Mouse (Mus musculus): ENCODE measurements around the gene Ube3b.

The Ube3b gene

GRCm38 (mm10) chr5:114380209-114381012 is at the start of gene Ube3b, which contains the start of gene Kctd10:
Gene Ube3b (plus strand): TSS chr5:114380607.
Gene Kctd10 (minus strand): TSS chr5:114380508.
- DNase-seq (ENCODE audit: low read depth in 2 of 2, low spot score in 2 of 2): peak; percentile 80 to 81

- DNase-seq (ENCODE audit: low read depth in 2 of 2, low spot score in 2 of 2): no peak
Measured at GRCm38 (mm10) chr5:114342996-114343395, 37.4 kb upstream of the Ube3b start.

- no peak for DNase-seq (ENCODE audit: low read depth in 2 of 2, low spot score in 2 of 2)
Measured at GRCm38 (mm10) chr5:114343612-114344011, 36.8 kb upstream of the Ube3b start.

GRCm38 (mm10) chr5:114345538-114345937 is 34.9 kb upstream of the Ube3b start:
- DNase-seq (ENCODE audit: low read depth in 2 of 2, low spot score in 2 of 2): no peak

GRCm38 (mm10) chr5:114347005-114347404 is 33.4 kb upstream of the Ube3b start:
- no peak for DNase-seq (ENCODE audit: low read depth in 2 of 2, low spot score in 2 of 2)

- DNase-seq (ENCODE audit: low read depth in 2 of 2, low spot score in 2 of 2): no peak
Measured at GRCm38 (mm10) chr5:114351490-114351889, 28.9 kb upstream of the Ube3b start.

GRCm38 (mm10) chr5:114356250-114356935 is 24.0 kb upstream of the Ube3b start:
- DNase-seq (ENCODE audit: low read depth in 2 of 2, low spot score in 2 of 2): peak; percentile 58 to 63

GRCm38 (mm10) chr5:114356936-114357751 is 23.3 kb upstream of the Ube3b start:
- DNase-seq (ENCODE audit: low read depth in 2 of 2, low spot score in 2 of 2): no peak

GRCm38 (mm10) chr5:114358833-114359232 is 21.6 kb upstream of the Ube3b start:
- no peak for DNase-seq (ENCODE audit: low read depth in 2 of 2, low spot score in 2 of 2)

- DNase-seq (ENCODE audit: low read depth in 2 of 2, low spot score in 2 of 2): no peak
Measured at GRCm38 (mm10) chr5:114359586-114359985, 20.8 kb upstream of the Ube3b start.

- DNase-seq (ENCODE audit: low read depth in 2 of 2, low spot score in 2 of 2): no peak
Measured at GRCm38 (mm10) chr5:114360968-114361367, 19.4 kb upstream of the Ube3b start.

GRCm38 (mm10) chr5:114365043-114365752 is 15.2 kb upstream of the Ube3b start:
- no peak for DNase-seq (ENCODE audit: low read depth in 2 of 2, low spot score in 2 of 2)

GRCm38 (mm10) chr5:114368121-114368520 is 12.3 kb upstream of the Ube3b start:
- no peak for DNase-seq (ENCODE audit: low read depth in 2 of 2, low spot score in 2 of 2)

- no peak for DNase-seq (ENCODE audit: low read depth in 2 of 2, low spot score in 2 of 2)
Measured at GRCm38 (mm10) chr5:114368803-114369496, 11.5 kb upstream of the Ube3b start.

GRCm38 (mm10) chr5:114369921-114370320 is 10.5 kb upstream of the Ube3b start:
- DNase-seq (ENCODE audit: low read depth in 2 of 2, low spot score in 2 of 2): no peak

- DNase-seq (ENCODE audit: low read depth in 2 of 2, low spot score in 2 of 2): no peak
Measured at GRCm38 (mm10) chr5:114370371-114370776, 10.0 kb upstream of the Ube3b start.

GRCm38 (mm10) chr5:114371331-114371730 is 9.1 kb upstream of the Ube3b start:
- no peak for DNase-seq (ENCODE audit: low read depth in 2 of 2, low spot score in 2 of 2)

GRCm38 (mm10) chr5:114371731-114372473 is 8.5 kb upstream of the Ube3b start:
- DNase-seq (ENCODE audit: low read depth in 2 of 2, low spot score in 2 of 2): no peak

GRCm38 (mm10) chr5:114372565-114372964 is 7.8 kb upstream of the Ube3b start:
- no peak for DNase-seq (ENCODE audit: low read depth in 2 of 2, low spot score in 2 of 2)

GRCm38 (mm10) chr5:114373174-114373573 is 7.2 kb upstream of the Ube3b start:
- DNase-seq (ENCODE audit: low read depth in 2 of 2, low spot score in 2 of 2): no peak

Data from CD8-positive naive resting alpha-beta T cell, adult 2 months (primary cell).